Mouse (Mus musculus): ENCODE data around the gene F930015N05Rik.

The F930015N05Rik gene

GRCm38 (mm10) chr11:64386333-64386732, 50.1 kb downstream of the F930015N05Rik start:
- no peak for DNase-seq (ENCODE audit: inconsistent age in 2 of 2, low spot score in 1 of 2)
